Mouse (Mus musculus) kidney, embryonic 15.5 days (tissue): ENCODE measurements around the gene Kcns1. TPM values are rescaled to one million over a fixed set of nuclear protein-coding genes. Genes with fewer than 3 reads are reported as not detected.

ENCODE experiments used
- ATAC-seq: fragments of 200-750 bp; cut with Nextera tagmentation; replicated peaks from 2 replicates; pipeline ENCODE4 v1.8.0; 2017; ENCODE audit warnings: moderate TSS enrichment; ENCODE audit not compliant: low FRiP score
- H3K27ac ChIP-seq: fragments of 300-500 bp; sonication (generic); 2 replicates; pipeline ENCODE4 v1.5.1; 2015; ENCODE audit warnings: mild to moderate bottlenecking, inconsistent platforms
- H3K27me3 ChIP-seq: fragments of 300-500 bp; sonication (generic); 2 replicates; pipeline ENCODE4 v1.6.1; 2015; ENCODE audit warnings: inconsistent platforms
- H3K36me3 ChIP-seq: fragments of 300-500 bp; sonication (generic); 2 replicates; pipeline ENCODE4 v1.6.1; 2015; ENCODE audit warnings: inconsistent platforms
- H3K4me1 ChIP-seq: fragments of 300-500 bp; sonication (generic); 2 replicates; pipeline ENCODE4 v1.6.1; 2015; ENCODE audit warnings: inconsistent platforms
- H3K4me2 ChIP-seq: fragments of 300-500 bp; sonication (generic); 2 replicates; pipeline ENCODE4 v1.6.1; 2015; ENCODE audit warnings: moderate library complexity, mild to moderate bottlenecking, inconsistent platforms
- H3K4me3 ChIP-seq: fragments of 300-500 bp; sonication (generic); replicated peaks from 2 replicates; pipeline ENCODE4 v1.5.1; 2015; ENCODE audit warnings: mild to moderate bottlenecking, inconsistent platforms
- H3K9ac ChIP-seq: fragments of 300-500 bp; sonication (generic); 2 replicates; pipeline ENCODE4 v1.6.1; 2015; ENCODE audit warnings: mild to moderate bottlenecking, inconsistent platforms
- H3K9me3 ChIP-seq: fragments of 300-500 bp; sonication (generic); replicated peaks from 2 replicates; pipeline ENCODE4 v1.6.1; 2016; ENCODE audit warnings: inconsistent platforms
- WGBS: fragments of 180-500 bp; shearing (Covaris S2); methylation state at CpG from one replicate; pipeline ENCODE4 v1.1.7; 2015; ENCODE audit warnings: mixed read lengths; 5-methylcytosine and 5-hydroxymethylcytosine counted together
- polyA plus RNA-seq: library from polyadenylated mRNA; unstranded; fragments of >200 nt; fragmentation: Nextera tagmentation; extraction: Ambion mirVana; gene quantifications from 2 replicates; pipeline ENCODE4 v1.2.1, GENCODE M21; 2015

Kcns1 gene
- polyA plus RNA-seq, 1 experiment from 2014 or later = 0.23 TPM

- H3K4me3 ChIP-seq = peak overlapping the region; percentile 36
- no peak overlapping the region for H3K9ac ChIP-seq
- peak overlapping the region; percentile 70 for H3K4me2 ChIP-seq
- WGBS = 13% methylated on average over 90 of the region's 90 CpGs
- H3K4me1 ChIP-seq = peaks cover 30% of the 10 kb centered on the region
- no peaks in the 10 kb centered on the region for H3K36me3 ChIP-seq
- H3K9me3 ChIP-seq = no peaks in the 10 kb centered on the region
- ATAC-seq = peak; percentile 52
- H3K27me3 ChIP-seq = peaks cover 76% of the 10 kb centered on the region
- no peak overlapping the region for H3K27ac ChIP-seq
These were observed 3.0 kb downstream of the Kcns1 start for GRCm38 (mm10) chr2:164167752-164168570.

- H3K27ac ChIP-seq = no peak overlapping the region
- 86% methylated on average over 5 of the region's 5 CpGs for WGBS
These were observed 6.0 kb downstream of the Kcns1 start for GRCm38 (mm10) chr2:164164941-164165340.

GRCm38 (mm10) chr2:164161515-164162055 lies 9.3 kb downstream of the Kcns1 start:
- Histone ChIP-seq H3K27me3 (peaks cover 16% of the 10 kb centered on the region), H3K36me3 (no peaks in the 10 kb centered on the region), H3K4me3 (no peak overlapping the region), H3K4me1 (no peaks in the 10 kb centered on the region), H3K9ac (no peak overlapping the region), H3K4me2 (no peak overlapping the region), H3K27ac (no peak overlapping the region), H3K9me3 (no peaks in the 10 kb centered on the region)
- WGBS = 72% methylated on average over 11 of the region's 11 CpGs
- no peak for ATAC-seq

More at GRCm38 (mm10) chr2:164164941-164165340, 6.0 kb downstream of the Kcns1 start:
- Histone ChIP-seq H3K4me1 (peaks cover 13% of the 10 kb centered on the region), H3K27me3 (peaks cover 49% of the 10 kb centered on the region), H3K36me3 (no peaks in the 10 kb centered on the region), H3K4me3 (no peak overlapping the region), H3K9ac (no peak overlapping the region), H3K4me2 (no peak overlapping the region), H3K9me3 (no peaks in the 10 kb centered on the region)
- no peak for ATAC-seq

- H3K9ac ChIP-seq = no peak overlapping the region
- no peak overlapping the region for H3K27ac ChIP-seq
- H3K27me3 ChIP-seq = no peaks in the 10 kb centered on the region
- no peak overlapping the region for H3K4me3 ChIP-seq
- H3K4me2 ChIP-seq = no peak overlapping the region
- H3K9me3 ChIP-seq = no peaks in the 10 kb centered on the region
- H3K36me3 ChIP-seq = peaks cover 20% of the 10 kb centered on the region
- no peaks in the 10 kb centered on the region for H3K4me1 ChIP-seq
- no peak for ATAC-seq
- WGBS = 84% methylated on average over 2 of the region's 2 CpGs
These were observed 12.1 kb downstream of the Kcns1 start for GRCm38 (mm10) chr2:164158838-164159237.

- ATAC-seq = no peak
- no peak overlapping the region for H3K4me3 ChIP-seq
- H3K27ac ChIP-seq = no peak overlapping the region
- no peaks in the 10 kb centered on the region for H3K4me1 ChIP-seq
- WGBS = 84% methylated on average over 7 of the region's 7 CpGs
- H3K9ac ChIP-seq = no peak overlapping the region
- H3K36me3 ChIP-seq = peaks cover 47% of the 10 kb centered on the region
- H3K4me2 ChIP-seq = no peak overlapping the region
- no peaks in the 10 kb centered on the region for H3K9me3 ChIP-seq
- no peaks in the 10 kb centered on the region for H3K27me3 ChIP-seq
These were observed 14.8 kb downstream of the Kcns1 start for GRCm38 (mm10) chr2:164156158-164156557.

GRCm38 (mm10) chr2:164154007-164154406 lies 16.9 kb downstream of the Kcns1 start:
- no peak overlapping the region for H3K4me2 ChIP-seq
- ATAC-seq = no peak
- H3K27ac ChIP-seq = no peak overlapping the region
- peaks cover 9% of the 10 kb centered on the region for H3K4me1 ChIP-seq
- no peak overlapping the region for H3K4me3 ChIP-seq
- no peaks in the 10 kb centered on the region for H3K9me3 ChIP-seq
- H3K9ac ChIP-seq = no peak overlapping the region
- H3K27me3 ChIP-seq = no peaks in the 10 kb centered on the region
- 90% methylated on average over 10 of the region's 10 CpGs for WGBS
- H3K36me3 ChIP-seq = peaks cover 47% of the 10 kb centered on the region

- no peaks in the 10 kb centered on the region for H3K9me3 ChIP-seq
- WGBS = 91% methylated on average over 11 of the region's 11 CpGs
- H3K4me2 ChIP-seq = no peak overlapping the region
These were observed 18.6 kb downstream of the Kcns1 start for GRCm38 (mm10) chr2:164152341-164152740.

GRCm38 (mm10) chr2:164150086-164150760 lies 20.7 kb downstream of the Kcns1 start:
- Histone ChIP-seq H3K27me3 (no peaks in the 10 kb centered on the region), H3K4me1 (peaks cover 9% of the 10 kb centered on the region), H3K9ac (no peak overlapping the region), H3K27ac (0 out of 2 replicates have a peak overlapping the region, but pooled peaks have one; percentile 23), H3K4me2 (no peak overlapping the region), H3K9me3 (no peaks in the 10 kb centered on the region), H3K4me3 (no peak overlapping the region), H3K36me3 (peaks cover 39% of the 10 kb centered on the region)
- 31% methylated on average over 14 of the region's 14 CpGs for WGBS
- ATAC-seq = no peak

More at GRCm38 (mm10) chr2:164152341-164152740, 18.6 kb downstream of the Kcns1 start:
- Histone ChIP-seq H3K27ac (no peak overlapping the region), H3K4me1 (peaks cover 9% of the 10 kb centered on the region), H3K4me3 (no peak overlapping the region), H3K9ac (no peak overlapping the region), H3K27me3 (no peaks in the 10 kb centered on the region), H3K36me3 (peaks cover 47% of the 10 kb centered on the region)
- ATAC-seq = no peak

- 92% methylated on average over 12 of the region's 12 CpGs for WGBS
- no peak overlapping the region for H3K4me2 ChIP-seq
- H3K9ac ChIP-seq = no peak overlapping the region
These were observed 24.4 kb downstream of the Kcns1 start for GRCm38 (mm10) chr2:164146556-164146955.

GRCm38 (mm10) chr2:164144541-164144940 lies 26.4 kb downstream of the Kcns1 start:
- ATAC-seq = no peak
- no peaks in the 10 kb centered on the region for H3K27me3 ChIP-seq
- peak overlapping the region; percentile 52 for H3K27ac ChIP-seq
- no peak overlapping the region for H3K9ac ChIP-seq
- WGBS = 62% methylated on average over 10 of the region's 10 CpGs
- H3K4me1 ChIP-seq = 0 out of 2 replicates have a peak, but pooled peaks cover 7% of the 10 kb centered on the region
- no peak overlapping the region for H3K4me3 ChIP-seq
- peaks cover 10% of the 10 kb centered on the region; the same call in 1 of the 2 replicates for H3K36me3 ChIP-seq
- no peak overlapping the region for H3K4me2 ChIP-seq
- no peaks in the 10 kb centered on the region for H3K9me3 ChIP-seq

More at GRCm38 (mm10) chr2:164146556-164146955, 24.4 kb downstream of the Kcns1 start:
- no peak overlapping the region for H3K27ac ChIP-seq
- ATAC-seq = no peak
- peaks cover 16% of the 10 kb centered on the region for H3K4me1 ChIP-seq
- H3K36me3 ChIP-seq = peaks cover 10% of the 10 kb centered on the region; the same call in 1 of the 2 replicates
- no peak overlapping the region for H3K4me3 ChIP-seq
- no peaks in the 10 kb centered on the region for H3K9me3 ChIP-seq
- no peaks in the 10 kb centered on the region for H3K27me3 ChIP-seq

- Histone ChIP-seq H3K4me3 (no peak overlapping the region), H3K27me3 (no peaks in the 10 kb centered on the region), H3K4me1 (0 out of 2 replicates have a peak, but pooled peaks cover 7% of the 10 kb centered on the region), H3K9ac (no peak overlapping the region), H3K9me3 (no peaks in the 10 kb centered on the region), H3K27ac (peak overlapping the region; percentile 52), H3K4me2 (no peak overlapping the region), H3K36me3 (peaks cover 10% of the 10 kb centered on the region; the same call in 1 of the 2 replicates)
- ATAC-seq = peak; percentile 89
- 46% methylated on average over 6 of the region's 6 CpGs for WGBS
These were observed 26.9 kb downstream of the Kcns1 start for GRCm38 (mm10) chr2:164144025-164144424.

- Histone ChIP-seq H3K9me3 (no peaks in the 10 kb centered on the region), H3K27me3 (no peaks in the 10 kb centered on the region), H3K4me2 (no peak overlapping the region), H3K36me3 (peaks cover 10% of the 10 kb centered on the region; the same call in 1 of the 2 replicates), H3K4me3 (no peak overlapping the region), H3K27ac (no peak overlapping the region), H3K4me1 (peaks cover 20% of the 10 kb centered on the region), H3K9ac (no peak overlapping the region)
- WGBS = 77% methylated on average over 10 of the region's 10 CpGs
- no peak for ATAC-seq
These were observed 28.9 kb downstream of the Kcns1 start for GRCm38 (mm10) chr2:164142021-164142420.
